Mouse (Mus musculus) kidney, postnatal 0 days (tissue): ENCODE measurements around the gene Arhgef10l. TPM values are rescaled to one million over a fixed set of nuclear protein-coding genes. Genes with fewer than 3 reads are reported as not detected.

Experiments
- ATAC-seq: fragments of 200-750 bp; cut with Nextera tagmentation; replicated peaks from 2 replicates; pipeline ENCODE4 v1.8.0; 2017; ENCODE audit warnings: low read depth, moderate number of reproducible peaks, moderate TSS enrichment, moderate library complexity; ENCODE audit not compliant: low FRiP score
- DNase-seq: peaks from one replicate; pipeline ENCODE4 v3.0.0-alpha.2; 2016; ENCODE audit warnings: low spot score
- H3K27ac ChIP-seq: fragments of 300-500 bp; sonication (generic); 2 replicates; pipeline ENCODE4 v1.5.1; 2014; ENCODE audit warnings: mild to moderate bottlenecking
- H3K27me3 ChIP-seq: fragments of 300-500 bp; sonication (generic); 2 replicates; pipeline ENCODE4 v1.6.1; 2014; ENCODE audit warnings: low read length, mixed read lengths; ENCODE audit not compliant: insufficient read depth
- H3K36me3 ChIP-seq: fragments of 300-500 bp; sonication (generic); 2 replicates; pipeline ENCODE4 v1.6.1; 2014; ENCODE audit warnings: low read length, mixed read lengths; ENCODE audit not compliant: insufficient read depth
- H3K4me1 ChIP-seq: fragments of 300-500 bp; sonication (generic); replicated peaks from 2 replicates; pipeline ENCODE4 v1.6.1; 2014; ENCODE audit warnings: antibody characterized with exemption, low read length, mixed read lengths; ENCODE audit not compliant: insufficient read depth
- H3K4me2 ChIP-seq: fragments of 300-500 bp; sonication (generic); 2 replicates; pipeline ENCODE4 v1.6.1; 2014; ENCODE audit warnings: mild to moderate bottlenecking, low read length, moderate library complexity, mixed read lengths
- H3K4me3 ChIP-seq: fragments of 300-500 bp; sonication (generic); replicated peaks from 2 replicates; pipeline ENCODE4 v1.5.1; 2014; ENCODE audit warnings: low read depth, low read length
- H3K9ac ChIP-seq: fragments of 300-500 bp; sonication (generic); 2 replicates; pipeline ENCODE4 v1.6.1; 2014; ENCODE audit warnings: low read depth, low read length
- H3K9me3 ChIP-seq: fragments of 300-500 bp; sonication (generic); replicated peaks from 2 replicates; pipeline ENCODE4 v1.6.1; 2016; ENCODE audit warnings: low read length, inconsistent platforms, mixed read lengths
- CTCF ChIP-seq: IDR thresholded peaks from 2 replicates; pipeline ENCODE4 v1.5.1; 2016; ENCODE audit warnings: antibody characterized with exemption, low read depth, mild to moderate bottlenecking, moderate library complexity
- WGBS: fragments of 180-500 bp; shearing (Covaris S2); extraction: QIAGEN DNeasy Blood & Tissue Kit; methylation state at CpG from one replicate; pipeline ENCODE4 v1.1.7; 2014; 5-methylcytosine and 5-hydroxymethylcytosine counted together
- polyA plus RNA-seq: library from polyadenylated mRNA; unstranded; fragments of >200 nt; fragmentation: Nextera tagmentation; extraction: Ambion mirVana; gene quantifications from 2 replicates; pipeline ENCODE4 v1.2.1, GENCODE M21; 2015

Arhgef10l gene
- polyA plus RNA-seq, 1 experiment from 2014 or later = 21.2 TPM

GRCm38 (mm10) chr4:140584240-140584639, 81.6 kb downstream of the Arhgef10l start:
- TF ChIP-seq CTCF = no peak
- H3K9ac ChIP-seq = no peak overlapping the region
- H3K9me3 ChIP-seq = no peaks in the 10 kb centered on the region
- no peak overlapping the region for H3K4me3 ChIP-seq
- no peaks in the 10 kb centered on the region for H3K4me1 ChIP-seq
- H3K27me3 ChIP-seq = no peaks in the 10 kb centered on the region
- ATAC-seq (no peak), DNase-seq (no peak)
- peaks cover 26% of the 10 kb centered on the region; the same call in 1 of the 2 replicates for H3K36me3 ChIP-seq
- H3K27ac ChIP-seq = no peak overlapping the region
- WGBS = 57% methylated on average over 5 of the region's 5 CpGs
- no peak overlapping the region for H3K4me2 ChIP-seq

GRCm38 (mm10) chr4:140582390-140583088, 83.3 kb downstream of the Arhgef10l start:
- Histone ChIP-seq H3K4me1 (no peaks in the 10 kb centered on the region), H3K4me2 (no peak overlapping the region), H3K27ac (no peak overlapping the region), H3K9ac (no peak overlapping the region), H3K36me3 (peaks cover 38% of the 10 kb centered on the region), H3K9me3 (no peaks in the 10 kb centered on the region), H3K4me3 (no peak overlapping the region), H3K27me3 (no peaks in the 10 kb centered on the region)
- ATAC-seq (no peak), DNase-seq (no peak)
- WGBS = 77% methylated on average over 15 of the region's 15 CpGs
- TF ChIP-seq CTCF = no peak

- DNase-seq (peak; percentile 49), ATAC-seq (peak; percentile 42; the same call in 1 of the 2 replicates)
- Histone ChIP-seq H3K4me3 (no peak overlapping the region), H3K9ac (no peak overlapping the region), H3K27ac (no peak overlapping the region), H3K27me3 (no peaks in the 10 kb centered on the region), H3K4me1 (no peaks in the 10 kb centered on the region), H3K36me3 (peaks cover 42% of the 10 kb centered on the region), H3K4me2 (no peak overlapping the region), H3K9me3 (no peaks in the 10 kb centered on the region)
- TF ChIP-seq CTCF = no peak
- WGBS = 55% methylated on average over 23 of the region's 23 CpGs
These were observed 84.0 kb downstream of the Arhgef10l start for GRCm38 (mm10) chr4:140581730-140582389.

- Histone ChIP-seq H3K4me2 (no peak overlapping the region), H3K4me3 (no peak overlapping the region), H3K27me3 (no peaks in the 10 kb centered on the region), H3K36me3 (peaks cover 42% of the 10 kb centered on the region), H3K4me1 (no peaks in the 10 kb centered on the region), H3K9ac (no peak overlapping the region), H3K9me3 (no peaks in the 10 kb centered on the region), H3K27ac (no peak overlapping the region)
- no peak for TF ChIP-seq CTCF
- DNase-seq (no peak), ATAC-seq (0 out of 2 replicates have a peak, but pooled peaks have one; percentile 7)
- WGBS = 83% methylated on average over 16 of the region's 16 CpGs
These were observed 84.5 kb downstream of the Arhgef10l start for GRCm38 (mm10) chr4:140581341-140581729.

- peaks cover 42% of the 10 kb centered on the region for H3K36me3 ChIP-seq
- TF ChIP-seq CTCF = no peak
- ATAC-seq (no peak), DNase-seq (no peak)
- no peaks in the 10 kb centered on the region for H3K27me3 ChIP-seq
- H3K4me1 ChIP-seq = no peaks in the 10 kb centered on the region
- no peak overlapping the region for H3K4me3 ChIP-seq
- H3K4me2 ChIP-seq = no peak overlapping the region
- no peaks in the 10 kb centered on the region for H3K9me3 ChIP-seq
- 93% methylated on average over 4 of the region's 4 CpGs for WGBS
- no peak overlapping the region for H3K27ac ChIP-seq
- no peak overlapping the region for H3K9ac ChIP-seq
These were observed 84.9 kb downstream of the Arhgef10l start for GRCm38 (mm10) chr4:140580866-140581265.

GRCm38 (mm10) chr4:140579576-140579975, 86.2 kb downstream of the Arhgef10l start:
- no peak overlapping the region for H3K27ac ChIP-seq
- peaks cover 42% of the 10 kb centered on the region for H3K36me3 ChIP-seq
- no peak overlapping the region for H3K4me3 ChIP-seq
- no peak for ATAC-seq
- no peaks in the 10 kb centered on the region for H3K4me1 ChIP-seq
- 93% methylated on average over 8 of the region's 8 CpGs for WGBS
- no peak for TF ChIP-seq CTCF
- no peak overlapping the region for H3K9ac ChIP-seq
- no peak overlapping the region for H3K4me2 ChIP-seq
- H3K27me3 ChIP-seq = no peaks in the 10 kb centered on the region
- DNase-seq = no peak
- H3K9me3 ChIP-seq = no peaks in the 10 kb centered on the region
